Mouse (Mus musculus): ENCODE measurements at regions not wholly inside any gene's neighbourhood (a gene's known extent, or its start where the extent isn't known, plus 50 kb on each side); places are given as distances from the start of the nearest gene placed in this dataset.

DNA sequence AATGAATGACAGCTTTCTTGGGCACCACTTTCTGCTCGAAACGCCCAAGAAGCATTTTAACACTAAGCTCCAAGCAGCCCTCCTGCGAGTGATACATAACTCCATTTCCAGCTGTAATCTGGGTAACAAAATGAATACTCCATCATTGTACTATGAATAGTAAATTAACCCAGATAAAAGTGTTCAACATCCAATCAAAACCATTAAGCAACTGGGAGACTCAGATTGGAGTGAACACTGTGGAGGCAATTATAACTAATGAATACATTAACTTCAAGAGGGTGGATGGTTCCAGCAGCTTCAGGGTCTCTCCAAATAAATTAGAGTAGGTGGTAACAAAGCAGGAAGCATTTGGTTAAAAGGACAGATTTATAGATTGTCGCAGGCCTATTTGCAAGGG is 414.2 kb downstream of the Cdh26 start:
- no peak for TF ChIP-seq CTCF (IDR thresholded peaks at IDR 0.05; ENCODE audit: borderline replicate concordance, insufficient read depth, low read length)
- no peak for TF ChIP-seq POLR2A (IDR thresholded peaks at IDR 0.05; ENCODE audit: low read depth, low read length)

Data from embryonic fibroblast, embryonic 13.5 days (primary cell).